Mouse (Mus musculus): ENCODE measurements at regions not wholly inside any gene's neighbourhood (a gene's known extent, or its start where the extent isn't known, plus 50 kb on each side); places are given as distances from the start of the nearest gene placed in this dataset.

- no peak overlapping the region for H3K4me2 ChIP-seq (ENCODE audit: low read depth, severe bottlenecking)
- H3K36me3 ChIP-seq (ENCODE audit: control insufficient read depth, insufficient read depth, low read length), result no peaks in the 10 kb centered on the region
- H3K4me1 ChIP-seq (ENCODE audit: control insufficient read depth, insufficient read depth, low read length), result no peaks in the 10 kb centered on the region
- no peak overlapping the region for H3K9ac ChIP-seq (ENCODE audit: low read length)
- no peaks in the 10 kb centered on the region for H3K27me3 ChIP-seq (ENCODE audit: control insufficient read depth, insufficient read depth, low read length)
- no peak overlapping the region for H3K27ac ChIP-seq (replicated peaks; ENCODE audit: low read depth, low read length)
- no peaks in the 10 kb centered on the region for H3K9me3 ChIP-seq (ENCODE audit: control insufficient read depth, low read length)
- no peak for ATAC-seq (ENCODE audit: insufficient number of reproducible peaks, low FRiP score, low TSS enrichment, low read depth)
- H3K4me3 ChIP-seq (ENCODE audit: low read depth, low read length), result no peak overlapping the region
- DNase-seq (ENCODE audit: low spot score), result no peak
- WGBS, result 79% methylated on average over 8 of the region's 8 CpGs
Observed at GRCm38 (mm10) chr5:118408826-118409225, 151.7 kb upstream of the Med13l start.

DNA sequence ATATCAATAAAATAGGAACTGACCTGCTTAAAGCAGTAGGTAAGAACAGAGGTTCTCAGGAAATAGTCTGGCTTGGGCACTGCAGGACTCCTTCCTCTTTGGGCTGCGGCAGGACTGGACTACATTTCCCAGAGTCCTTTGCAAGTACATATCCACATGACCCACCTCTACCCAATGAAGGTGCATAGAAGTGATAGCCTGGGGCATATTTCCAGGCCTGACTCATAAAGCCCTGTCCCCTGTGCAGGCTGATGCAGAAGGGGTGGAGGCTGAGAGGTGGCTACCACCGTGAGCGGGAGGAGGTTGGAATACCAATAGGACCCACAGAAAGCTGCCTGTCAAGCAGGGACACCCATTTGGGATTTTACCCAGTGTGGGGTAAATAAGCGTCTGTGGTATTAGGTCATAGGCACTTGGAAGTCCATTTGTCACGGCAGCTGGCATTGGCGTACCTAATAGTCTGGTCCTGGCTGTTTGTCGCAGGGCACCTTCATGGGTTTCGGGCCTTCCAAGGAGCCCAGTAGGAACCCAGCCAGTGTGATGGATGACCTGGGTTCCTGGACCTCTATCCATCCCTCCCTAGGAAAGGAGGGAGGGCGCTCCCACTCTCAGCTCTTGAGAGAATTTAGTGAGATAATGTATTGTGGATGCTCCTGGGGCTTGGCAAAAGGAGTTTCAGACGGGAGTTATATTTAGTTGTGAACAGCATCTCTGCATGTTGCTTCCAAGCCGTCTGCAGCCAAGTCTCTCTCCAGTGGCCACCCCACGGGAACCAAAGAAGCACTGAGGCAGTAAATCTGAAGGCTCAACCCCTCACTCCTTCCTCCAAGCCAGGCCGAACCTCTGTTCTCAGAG, 146.8 kb upstream of the Med13l start:
- ATAC-seq (ENCODE audit: insufficient number of reproducible peaks, low FRiP score, low TSS enrichment, low read depth) (peak; percentile 92), DNase-seq (ENCODE audit: low spot score) (peak; percentile 74)
- H3K4me2 ChIP-seq (ENCODE audit: low read depth, severe bottlenecking), result no peak overlapping the region
- no peaks in the 10 kb centered on the region for H3K4me1 ChIP-seq (ENCODE audit: control insufficient read depth, insufficient read depth, low read length)
- no peaks in the 10 kb centered on the region for H3K9me3 ChIP-seq (ENCODE audit: control insufficient read depth, low read length)
- H3K27me3 ChIP-seq (ENCODE audit: control insufficient read depth, insufficient read depth, low read length), result no peaks in the 10 kb centered on the region
- WGBS, result 69% methylated on average over 13 of the region's 13 CpGs
- H3K36me3 ChIP-seq (ENCODE audit: control insufficient read depth, insufficient read depth, low read length), result no peaks in the 10 kb centered on the region
- no peak overlapping the region for H3K9ac ChIP-seq (ENCODE audit: low read length)
- H3K4me3 ChIP-seq (ENCODE audit: low read depth, low read length), result no peak overlapping the region
- no peak overlapping the region; the same call in 1 of the 2 replicates for H3K27ac ChIP-seq (replicated peaks; ENCODE audit: low read depth, low read length)

GRCm38 (mm10) chr5:118419344-118420037, 141.0 kb upstream of the Med13l start:
- H3K9ac ChIP-seq (ENCODE audit: low read length), result no peak overlapping the region
- H3K27ac ChIP-seq (replicated peaks; ENCODE audit: low read depth, low read length), result no peak overlapping the region
- WGBS, result 79% methylated on average over 7 of the region's 7 CpGs
- peaks cover 9% of the 10 kb centered on the region for H3K4me1 ChIP-seq (ENCODE audit: control insufficient read depth, insufficient read depth, low read length)
- H3K9me3 ChIP-seq (ENCODE audit: control insufficient read depth, low read length), result no peaks in the 10 kb centered on the region
- H3K27me3 ChIP-seq (ENCODE audit: control insufficient read depth, insufficient read depth, low read length), result no peaks in the 10 kb centered on the region
- H3K36me3 ChIP-seq (ENCODE audit: control insufficient read depth, insufficient read depth, low read length), result no peaks in the 10 kb centered on the region
- no peak overlapping the region for H3K4me2 ChIP-seq (ENCODE audit: low read depth, severe bottlenecking)
- no peak for DNase-seq (ENCODE audit: low spot score)
- ATAC-seq (ENCODE audit: insufficient number of reproducible peaks, low FRiP score, low TSS enrichment, low read depth), result no peak
- no peak overlapping the region for H3K4me3 ChIP-seq (ENCODE audit: low read depth, low read length)

DNA sequence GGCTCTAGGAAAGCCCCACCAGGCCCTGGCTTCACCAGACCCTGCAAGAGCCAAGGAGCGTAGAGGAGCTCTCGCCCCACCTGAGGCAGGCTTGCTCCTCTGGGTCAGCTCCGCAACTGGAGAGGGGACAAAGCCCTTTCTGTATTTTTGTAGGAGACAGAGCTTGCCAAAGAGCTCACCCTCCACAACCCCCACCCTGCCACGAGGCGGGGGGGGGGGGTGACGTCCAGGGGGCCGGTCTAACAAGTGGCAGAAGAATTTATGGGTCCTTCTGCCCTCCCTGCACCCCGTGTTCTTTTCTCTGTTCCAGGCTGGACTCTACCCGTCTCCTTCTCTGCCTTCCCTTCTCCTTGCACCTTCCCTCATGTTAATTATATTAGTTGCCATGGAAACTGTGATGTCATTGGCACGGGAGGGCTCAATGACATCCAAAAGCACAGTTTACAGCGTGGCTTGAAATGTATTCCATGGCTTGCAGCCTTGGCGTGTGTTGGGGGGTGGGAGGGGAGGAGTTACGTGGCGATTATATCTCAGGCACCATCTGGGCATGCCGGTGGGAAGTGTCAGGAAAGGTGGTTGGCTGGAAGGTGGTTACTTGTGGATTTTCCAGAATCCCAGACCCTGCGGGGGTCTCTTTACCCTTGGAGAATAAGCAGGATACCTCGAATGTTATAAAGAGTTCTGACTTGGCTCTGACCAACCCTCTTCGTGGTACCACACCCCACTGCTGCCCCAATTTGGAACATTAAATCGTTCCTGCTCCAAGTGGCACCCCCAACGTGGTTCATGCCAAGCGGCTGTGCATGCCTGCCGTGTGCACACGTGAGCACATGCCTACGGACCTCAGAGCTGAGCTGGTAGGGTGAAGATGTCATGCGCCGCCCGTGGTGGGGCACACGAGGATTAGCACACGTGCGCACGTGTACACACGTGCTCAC, 138.3 kb upstream of the Med13l start:
- Histone ChIP-seq H3K9me3 (ENCODE audit: control insufficient read depth, low read length) (no peaks in the 10 kb centered on the region), H3K4me2 (ENCODE audit: low read depth, severe bottlenecking) (peak overlapping the region; percentile 38), H3K27me3 (ENCODE audit: control insufficient read depth, insufficient read depth, low read length) (no peaks in the 10 kb centered on the region), H3K4me1 (ENCODE audit: control insufficient read depth, insufficient read depth, low read length) (peaks cover 9% of the 10 kb centered on the region), H3K36me3 (ENCODE audit: control insufficient read depth, insufficient read depth, low read length) (no peaks in the 10 kb centered on the region), H3K9ac (ENCODE audit: low read length) (no peak overlapping the region), H3K27ac (replicated peaks; ENCODE audit: low read depth, low read length) (peak overlapping the region; percentile 70), H3K4me3 (ENCODE audit: low read depth, low read length) (peak overlapping the region; percentile 10; the same call in 1 of the 2 replicates)
- peak; percentile 67 for DNase-seq (ENCODE audit: low spot score)
- 37% methylated on average over 32 of the region's 32 CpGs for WGBS
- peak; percentile 74 for ATAC-seq (ENCODE audit: insufficient number of reproducible peaks, low FRiP score, low TSS enrichment, low read depth)

DNA sequence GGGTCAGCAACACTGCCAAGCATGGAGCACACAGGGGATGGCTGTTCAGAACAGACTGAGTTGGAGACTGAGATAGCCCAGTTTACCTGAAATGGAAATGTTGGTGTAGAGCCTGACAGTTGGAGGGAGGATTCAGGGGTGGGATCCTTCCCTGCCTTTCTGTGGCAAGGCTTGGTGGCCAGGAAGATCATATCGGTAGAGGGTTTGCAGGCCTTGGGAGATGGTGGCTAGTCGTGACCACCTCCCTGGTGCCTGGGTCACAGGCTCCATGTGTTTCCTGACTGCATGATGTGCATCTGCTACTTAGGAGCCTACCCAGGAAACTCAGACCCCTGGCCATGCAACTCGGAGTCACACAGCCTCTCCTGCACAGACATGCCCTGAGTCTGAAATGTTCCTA, 136.3 kb upstream of the Med13l start:
- H3K4me1 ChIP-seq (ENCODE audit: control insufficient read depth, insufficient read depth, low read length), result peaks cover 12% of the 10 kb centered on the region
- DNase-seq (ENCODE audit: low spot score) (no peak), ATAC-seq (ENCODE audit: insufficient number of reproducible peaks, low FRiP score, low TSS enrichment, low read depth) (no peak)
- no peak overlapping the region for H3K4me2 ChIP-seq (ENCODE audit: low read depth, severe bottlenecking)
- no peak overlapping the region for H3K27ac ChIP-seq (replicated peaks; ENCODE audit: low read depth, low read length)
- 75% methylated on average over 3 of the region's 3 CpGs for WGBS
- H3K27me3 ChIP-seq (ENCODE audit: control insufficient read depth, insufficient read depth, low read length), result no peaks in the 10 kb centered on the region
- no peak overlapping the region for H3K9ac ChIP-seq (ENCODE audit: low read length)
- H3K36me3 ChIP-seq (ENCODE audit: control insufficient read depth, insufficient read depth, low read length), result no peaks in the 10 kb centered on the region
- no peaks in the 10 kb centered on the region for H3K9me3 ChIP-seq (ENCODE audit: control insufficient read depth, low read length)
- no peak overlapping the region for H3K4me3 ChIP-seq (ENCODE audit: low read depth, low read length)

- H3K4me2 ChIP-seq (ENCODE audit: low read depth, severe bottlenecking), result no peak overlapping the region
- H3K36me3 ChIP-seq (ENCODE audit: control insufficient read depth, insufficient read depth, low read length), result no peaks in the 10 kb centered on the region
- H3K9ac ChIP-seq (ENCODE audit: low read length), result no peak overlapping the region
- no peak overlapping the region for H3K4me3 ChIP-seq (ENCODE audit: low read depth, low read length)
- no peaks in the 10 kb centered on the region for H3K27me3 ChIP-seq (ENCODE audit: control insufficient read depth, insufficient read depth, low read length)
- peak; percentile 54 for DNase-seq (ENCODE audit: low spot score)
- H3K4me1 ChIP-seq (ENCODE audit: control insufficient read depth, insufficient read depth, low read length), result peaks cover 12% of the 10 kb centered on the region
- H3K27ac ChIP-seq (replicated peaks; ENCODE audit: low read depth, low read length), result no peak overlapping the region
- no peaks in the 10 kb centered on the region; the same call in 1 of the 2 replicates for H3K9me3 ChIP-seq (ENCODE audit: control insufficient read depth, low read length)
- no peak for ATAC-seq (ENCODE audit: insufficient number of reproducible peaks, low FRiP score, low TSS enrichment, low read depth)
- WGBS, result 59% methylated on average over 9 of the region's 9 CpGs
Observed at GRCm38 (mm10) chr5:118424764-118425568, 135.5 kb upstream of the Med13l start.

GRCm38 (mm10) chr5:118426673-118427072, 133.8 kb upstream of the Med13l start:
- Histone ChIP-seq H3K4me2 (ENCODE audit: low read depth, severe bottlenecking) (no peak overlapping the region), H3K9me3 (ENCODE audit: control insufficient read depth, low read length) (no peaks in the 10 kb centered on the region; the same call in 1 of the 2 replicates), H3K27me3 (ENCODE audit: control insufficient read depth, insufficient read depth, low read length) (no peaks in the 10 kb centered on the region), H3K27ac (replicated peaks; ENCODE audit: low read depth, low read length) (no peak overlapping the region), H3K9ac (ENCODE audit: low read length) (no peak overlapping the region), H3K4me3 (ENCODE audit: low read depth, low read length) (no peak overlapping the region), H3K36me3 (ENCODE audit: control insufficient read depth, insufficient read depth, low read length) (no peaks in the 10 kb centered on the region), H3K4me1 (ENCODE audit: control insufficient read depth, insufficient read depth, low read length) (peaks cover 11% of the 10 kb centered on the region)
- ATAC-seq (ENCODE audit: insufficient number of reproducible peaks, low FRiP score, low TSS enrichment, low read depth) (no peak), DNase-seq (ENCODE audit: low spot score) (no peak)
- 60% methylated on average over 5 of the region's 5 CpGs for WGBS
